Mouse (Mus musculus) testis, adult 2 months (tissue): Measurements from ENCODE around the gene Cd180.

Experiments used
- CTCF ChIP-seq: fragments of 200-500 bp; IDR thresholded peaks from 2 replicates; pipeline ENCODE4 v1.5.1; 2012; ENCODE audit warnings: low read depth, mild to moderate bottlenecking, inconsistent platforms, low read length, moderate library complexity; ENCODE audit not compliant: control insufficient read depth, insufficient read depth, insufficient replicate concordance
- POLR2A ChIP-seq: fragments of 200-500 bp; IDR thresholded peaks from 2 replicates; pipeline ENCODE4 v1.6.1; 2012; ENCODE audit warnings: low read depth, mild to moderate bottlenecking, inconsistent platforms, low read length, moderate library complexity; ENCODE audit not compliant: control insufficient read depth

GRCm38 (mm10) chr13:102666233-102666614 is 27.1 kb upstream of the Cd180 start:
- no peak for TF ChIP-seq CTCF
- TF ChIP-seq POLR2A: no peak
